Comparison of ENCODE assay signal across 8 mouse cellular contexts in the genomic region with DNA sequence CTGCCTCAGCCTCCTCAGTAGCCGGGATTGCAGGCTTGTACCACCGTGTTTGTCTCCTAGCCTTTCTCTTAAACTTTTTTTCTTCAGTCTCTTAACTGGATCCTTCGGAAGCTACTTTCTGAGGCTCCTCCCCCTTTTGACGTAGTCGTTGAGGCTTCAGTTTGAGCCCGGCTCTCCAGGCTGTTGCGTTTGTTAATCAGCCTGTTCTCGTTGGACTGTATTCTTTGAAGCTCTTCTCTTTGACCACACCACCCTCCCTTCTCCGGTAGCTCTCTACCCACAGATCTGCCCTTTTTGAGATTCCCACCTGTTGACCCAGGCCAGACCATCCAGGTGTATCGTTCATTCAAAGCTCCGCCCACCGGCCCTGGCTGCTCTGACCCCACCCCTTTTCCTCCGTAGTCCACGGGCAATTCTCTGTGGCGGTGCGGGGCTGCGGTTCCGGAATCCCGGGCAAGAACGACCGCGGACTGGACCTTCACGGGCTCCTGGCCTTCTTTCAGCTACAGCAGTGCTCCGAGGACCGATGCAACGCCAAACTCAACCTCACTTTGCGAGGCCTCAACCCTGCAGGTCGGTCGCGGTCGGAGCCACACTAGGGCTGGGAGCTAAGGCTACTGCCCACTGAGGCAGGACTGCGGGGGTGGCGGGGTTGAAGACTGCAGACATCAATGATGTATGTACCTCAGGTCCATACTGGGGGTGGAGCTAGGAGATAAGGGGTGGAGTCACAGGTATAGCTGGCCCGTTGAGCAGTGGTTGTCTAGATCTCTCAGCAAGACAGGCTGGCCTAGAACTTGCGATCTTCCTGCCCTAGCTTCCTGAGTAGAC. TPM values are rescaled to one million over a fixed set of nuclear protein-coding genes. Genes with fewer than 3 reads are reported as not detected.
DNase-seq lines count a peak whose midpoint lies in the region; ATAC-seq and TF ChIP-seq lines count a peak whose summit lies in the region.

No protein-coding gene starts in this region.

- H3K9me3 ChIP-seq in E14TG2a.4 (ENCODE audit: low read length): peaks cover 15% of the 10 kb centered on the region
- H3K9me3 ChIP-seq in forebrain, embryonic 11.5 days (ENCODE audit: control insufficient read depth, low read length): no peaks in the 10 kb centered on the region
- H3K9me3 ChIP-seq in midbrain, embryonic 12.5 days: no peaks in the 10 kb centered on the region

- peaks cover 61% of the 10 kb centered on the region for H3K27me3 ChIP-seq in E14TG2a.4 (ENCODE audit: insufficient read depth, low read length)
- H3K27me3 ChIP-seq in forebrain, embryonic 11.5 days (ENCODE audit: control insufficient read depth, insufficient read depth, low read length): peaks cover 44% of the 10 kb centered on the region
- peaks cover 64% of the 10 kb centered on the region for H3K27me3 ChIP-seq in midbrain, embryonic 12.5 days

- 2% methylated on average over 35 of the region's 35 CpGs for WGBS in forebrain, embryonic 11.5 days
- WGBS in midbrain, embryonic 12.5 days: 4% methylated on average over 35 of the region's 35 CpGs

- DNase-seq in adrenal gland, postnatal 10 days: peak; percentile 30
- no peak for DNase-seq in adrenal gland, adult 8-10 months
- DNase-seq in forebrain, embryonic 11.5 days (ENCODE audit: low spot score): no peak
- peak; percentile 34 for DNase-seq in kidney, postnatal 14 days
- DNase-seq in ovary, postnatal 10 days (ENCODE audit: low spot score): no peak
- no peak for DNase-seq in gastrocnemius, postnatal 4 days (ENCODE audit: low spot score in 2 of 2)

- peak overlapping the region; percentile 46 for H3K4me2 ChIP-seq in forebrain, embryonic 11.5 days (ENCODE audit: low read depth, low read length, severe bottlenecking)
- peak overlapping the region; percentile 66 for H3K4me2 ChIP-seq in midbrain, embryonic 12.5 days (replicated peaks)

- no peaks in the 10 kb centered on the region for H3K36me3 ChIP-seq in E14TG2a.4 (ENCODE audit: insufficient read depth, low read length)
- H3K36me3 ChIP-seq in forebrain, embryonic 11.5 days (ENCODE audit: control insufficient read depth, insufficient read depth, low read length): no peaks in the 10 kb centered on the region
- no peaks in the 10 kb centered on the region for H3K36me3 ChIP-seq in midbrain, embryonic 12.5 days

- peak overlapping the region; percentile 73 for H3K4me3 ChIP-seq in E14TG2a.4 (replicated peaks; ENCODE audit: low read length)
- peak overlapping the region; percentile 22 for H3K4me3 ChIP-seq in forebrain, embryonic 11.5 days (ENCODE audit: low read depth, low read length)
- peak overlapping the region; percentile 39 for H3K4me3 ChIP-seq in midbrain, embryonic 12.5 days

- no peak for ATAC-seq in forebrain, embryonic 11.5 days (replicated peaks; ENCODE audit: low FRiP score)
- no peak for ATAC-seq in midbrain, embryonic 12.5 days (ENCODE audit: low FRiP score, low read depth)

- no peak overlapping the region for H3K9ac ChIP-seq in forebrain, embryonic 11.5 days (ENCODE audit: low read length)
- H3K9ac ChIP-seq in midbrain, embryonic 12.5 days (replicated peaks): peak overlapping the region; percentile 34; the same call in 1 of the 2 replicates

- H3K27ac ChIP-seq in forebrain, embryonic 11.5 days (ENCODE audit: low read depth, low read length): no peak overlapping the region
- H3K27ac ChIP-seq in midbrain, embryonic 12.5 days (replicated peaks): no peak overlapping the region

- peaks cover 41% of the 10 kb centered on the region for H3K4me1 ChIP-seq in E14TG2a.4 (replicated peaks; ENCODE audit: low read depth, low read length)
- H3K4me1 ChIP-seq in forebrain, embryonic 11.5 days (replicated peaks; ENCODE audit: control insufficient read depth, insufficient read depth, low read length): peaks cover 2% of the 10 kb centered on the region; the same call in 1 of the 2 replicates
- H3K4me1 ChIP-seq in midbrain, embryonic 12.5 days: peaks cover 26% of the 10 kb centered on the region

- TF ChIP-seq CTCF in E14TG2a.4 (conservative IDR thresholded peaks at IDR 0.05; ENCODE audit: low read length): no peak

RNA-seq across cellular contexts. Expression of a gene that starts 1.9 kb away (rescaled TPM):
- total RNA-seq in adrenal gland, postnatal 10 days (2021): under 1 TPM; 0.24 to 0.27 TPM
- under 1 TPM in 3 of 4 experiments, not detected in 1; 0.34 to 0.96 (median 0.66) TPM for total RNA-seq in adrenal gland, adult 8-10 months (2022)
- 0.69 and 0.73 TPM in 2 replicates for polyA plus RNA-seq in forebrain, embryonic 11.5 days (2014; fragmentation: Nextera tagmentation; extraction: Ambion mirVana)
- polyA plus RNA-seq in midbrain, embryonic 12.5 days (2016; fragmentation: Nextera tagmentation; extraction: Ambion mirVana): 0.68 and 0.73 TPM in 2 replicates
- total RNA-seq in gastrocnemius, postnatal 4 days (2021): not detected

RNA-seq across cellular contexts. Expression of a gene that starts 27.7 kb away (rescaled TPM):
- 1 to 10 TPM; 3.6 TPM for total RNA-seq in adrenal gland, postnatal 10 days (2021)
- total RNA-seq in adrenal gland, adult 8-10 months (2022): 10 to 100 TPM in 2 of 4 experiments, 1 to 10 TPM in 2; 6.2 to 12.9 (median 9.9) TPM
- polyA plus RNA-seq in forebrain, embryonic 11.5 days (2014; fragmentation: Nextera tagmentation; extraction: Ambion mirVana): not detected in 2 replicates
- not detected in 2 replicates for polyA plus RNA-seq in midbrain, embryonic 12.5 days (2016; fragmentation: Nextera tagmentation; extraction: Ambion mirVana)
- 1 to 10 TPM in 1 of 2 experiments, under 1 TPM in 1; 0.98 to 1.6 TPM for total RNA-seq in gastrocnemius, postnatal 4 days (2021)

RNA-seq across cellular contexts. Expression of a gene that starts 38.2 kb away (rescaled TPM):
- total RNA-seq in adrenal gland, postnatal 10 days (2021): not detected
- not detected for total RNA-seq in adrenal gland, adult 8-10 months (2022)
- polyA plus RNA-seq in forebrain, embryonic 11.5 days (2014; fragmentation: Nextera tagmentation; extraction: Ambion mirVana): not detected in 2 replicates
- not detected in 2 replicates for polyA plus RNA-seq in midbrain, embryonic 12.5 days (2016; fragmentation: Nextera tagmentation; extraction: Ambion mirVana)
- total RNA-seq in gastrocnemius, postnatal 4 days (2021): not detected

RNA-seq across cellular contexts. Expression of a gene that starts 50.8 kb away (rescaled TPM):
- under 1 TPM; 0.54 to 0.73 TPM for total RNA-seq in adrenal gland, postnatal 10 days (2021)
- total RNA-seq in adrenal gland, adult 8-10 months (2022): under 1 TPM; 0.20 to 0.59 (median 0.38) TPM
- polyA plus RNA-seq in forebrain, embryonic 11.5 days (2014; fragmentation: Nextera tagmentation; extraction: Ambion mirVana): 2.2 and 2.5 TPM in 2 replicates
- polyA plus RNA-seq in midbrain, embryonic 12.5 days (2016; fragmentation: Nextera tagmentation; extraction: Ambion mirVana): 3.1 and 3.7 TPM in 2 replicates
- total RNA-seq in gastrocnemius, postnatal 4 days (2021): 1 to 10 TPM; 1.5 to 1.9 TPM

RNA-seq across cellular contexts. Expression of a gene that starts 50.9 kb away (rescaled TPM):
- total RNA-seq in adrenal gland, postnatal 10 days (2021): 10 to 100 TPM; 20.0 to 23.1 TPM
- total RNA-seq in adrenal gland, adult 8-10 months (2022): 10 to 100 TPM; 32.4 to 44.0 (median 39.1) TPM
- 17.9 and 21.4 TPM in 2 replicates for polyA plus RNA-seq in forebrain, embryonic 11.5 days (2014; fragmentation: Nextera tagmentation; extraction: Ambion mirVana)
- 13.7 and 14.8 TPM in 2 replicates for polyA plus RNA-seq in midbrain, embryonic 12.5 days (2016; fragmentation: Nextera tagmentation; extraction: Ambion mirVana)
- 1 to 10 TPM; 8.0 to 9.1 TPM for total RNA-seq in gastrocnemius, postnatal 4 days (2021)

Comparison
In these comparisons a context has a peak if more than half of its experiments do, and no peak if none do; other contexts are left out.
1. DNase-seq: peak in adrenal gland, postnatal 10 days (single experiment) and kidney, postnatal 14 days (single experiment); none in adrenal gland, adult 8-10 months (single experiment), forebrain, embryonic 11.5 days (single experiment), ovary, postnatal 10 days (single experiment) and gastrocnemius, postnatal 4 days (0 of 2).
2. H3K4me3 ChIP-seq: peak in every context shown above with its lines; median percentile 73 in E14TG2a.4; 39 in midbrain, embryonic 12.5 days; 22 in forebrain, embryonic 11.5 days.